Mouse (Mus musculus) heart, embryonic 15.5 days (tissue): ENCODE measurements around the gene Phactr4. TPM values are rescaled to one million over a fixed set of nuclear protein-coding genes. Genes with fewer than 3 reads are reported as not detected.

Source experiments
- ATAC-seq: fragments of 200-750 bp; cut with Nextera tagmentation; replicated peaks from 2 replicates; pipeline ENCODE4 v1.8.0; 2017; ENCODE audit warnings: low read depth, moderate TSS enrichment; ENCODE audit not compliant: insufficient number of reproducible peaks, insufficient read depth, low FRiP score
- H3K27ac ChIP-seq: fragments of 300-500 bp; sonication (generic); 2 replicates; pipeline ENCODE4 v1.5.1; 2015; ENCODE audit warnings: mild to moderate bottlenecking, inconsistent platforms
- H3K27me3 ChIP-seq: fragments of 300-500 bp; sonication (generic); 2 replicates; pipeline ENCODE4 v1.6.1; 2015; ENCODE audit warnings: inconsistent platforms
- H3K36me3 ChIP-seq: fragments of 300-500 bp; sonication (generic); 2 replicates; pipeline ENCODE4 v1.6.1; 2015; ENCODE audit warnings: mild to moderate bottlenecking, inconsistent platforms
- H3K4me1 ChIP-seq: fragments of 300-500 bp; sonication (generic); replicated peaks from 2 replicates; pipeline ENCODE4 v1.6.1; 2015; ENCODE audit warnings: inconsistent platforms
- H3K4me2 ChIP-seq: fragments of 300-500 bp; sonication (generic); 2 replicates; pipeline ENCODE4 v1.6.1; 2015; ENCODE audit warnings: inconsistent platforms, mild to moderate bottlenecking, moderate library complexity
- H3K4me3 ChIP-seq: fragments of 300-500 bp; sonication (generic); 2 replicates; pipeline ENCODE4 v1.5.1; 2015; ENCODE audit warnings: mild to moderate bottlenecking, inconsistent platforms
- H3K9ac ChIP-seq: fragments of 300-500 bp; sonication (generic); 2 replicates; pipeline ENCODE4 v1.6.1; 2015; ENCODE audit warnings: mild to moderate bottlenecking, inconsistent platforms
- H3K9me3 ChIP-seq: fragments of 300-500 bp; sonication (generic); replicated peaks from 2 replicates; pipeline ENCODE4 v1.6.1; 2016; ENCODE audit warnings: inconsistent platforms
- WGBS: fragments of 180-500 bp; shearing (Covaris S2); methylation state at CpG from one replicate; pipeline ENCODE4 v1.1.7; 2015; ENCODE audit warnings: mixed read lengths; 5-methylcytosine and 5-hydroxymethylcytosine counted together
- polyA plus RNA-seq: library from polyadenylated mRNA; unstranded; fragments of >200 nt; fragmentation: Nextera tagmentation; extraction: Ambion mirVana; gene quantifications from 2 replicates; pipeline ENCODE4 v1.2.1, GENCODE M21; 2015

The Phactr4 gene
- polyA plus RNA-seq, 1 experiment from 2014 or later = 14.8 TPM

GRCm38 (mm10) chr4:132350123-132350740 is 72.1 kb downstream of the Phactr4 start:
- Histone ChIP-seq H3K4me1 (peaks cover 14% of the 10 kb centered on the region), H3K36me3 (peaks cover 12% of the 10 kb centered on the region; the same call in 1 of the 2 replicates), H3K27ac (no peak overlapping the region), H3K27me3 (no peaks in the 10 kb centered on the region), H3K9ac (no peak overlapping the region; the same call in 1 of the 2 replicates), H3K4me3 (no peak overlapping the region), H3K4me2 (no peak overlapping the region), H3K9me3 (no peaks in the 10 kb centered on the region)
- WGBS = 70% methylated on average over 2 of the region's 2 CpGs
- ATAC-seq = no peak

DNA sequence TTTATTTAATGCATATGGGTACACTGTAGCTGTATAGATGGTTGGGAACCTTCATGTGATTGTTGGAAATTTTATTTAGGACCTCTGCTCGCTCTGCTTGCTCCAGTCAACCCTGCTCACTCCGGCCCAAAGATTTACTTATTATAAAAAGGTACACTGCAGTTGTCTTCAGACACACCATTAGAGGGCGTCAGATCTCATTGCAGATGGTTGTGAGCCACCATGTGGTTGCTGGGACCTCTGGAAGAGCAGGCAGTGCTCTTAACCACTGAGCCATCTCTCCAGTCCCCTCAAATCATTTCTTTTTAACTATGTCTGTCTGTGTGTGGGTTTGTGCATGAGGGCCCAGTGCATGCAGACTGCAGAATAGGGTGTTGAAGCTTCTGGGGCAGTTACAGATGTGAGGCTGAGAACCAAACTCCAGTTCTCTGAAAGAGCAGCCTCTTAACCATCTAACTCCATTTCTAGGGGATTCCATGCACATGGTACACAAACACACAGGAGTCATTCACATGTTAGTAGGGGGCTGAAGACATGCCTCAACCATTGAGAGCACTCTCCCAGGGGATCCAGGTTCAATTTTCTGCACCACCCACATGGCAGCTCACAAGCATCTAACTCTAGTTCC is 72.7 kb downstream of the Phactr4 start:
- no peak for ATAC-seq
- no peaks in the 10 kb centered on the region for H3K9me3 ChIP-seq
- no peak overlapping the region; the same call in 1 of the 2 replicates for H3K9ac ChIP-seq
- no peak overlapping the region for H3K4me2 ChIP-seq
- no peak overlapping the region for H3K27ac ChIP-seq
- 60% methylated on average over 3 of the region's 3 CpGs for WGBS
- peaks cover 12% of the 10 kb centered on the region; the same call in 1 of the 2 replicates for H3K36me3 ChIP-seq
- peaks cover 19% of the 10 kb centered on the region for H3K4me1 ChIP-seq
- no peak overlapping the region for H3K4me3 ChIP-seq
- no peaks in the 10 kb centered on the region for H3K27me3 ChIP-seq

DNA sequence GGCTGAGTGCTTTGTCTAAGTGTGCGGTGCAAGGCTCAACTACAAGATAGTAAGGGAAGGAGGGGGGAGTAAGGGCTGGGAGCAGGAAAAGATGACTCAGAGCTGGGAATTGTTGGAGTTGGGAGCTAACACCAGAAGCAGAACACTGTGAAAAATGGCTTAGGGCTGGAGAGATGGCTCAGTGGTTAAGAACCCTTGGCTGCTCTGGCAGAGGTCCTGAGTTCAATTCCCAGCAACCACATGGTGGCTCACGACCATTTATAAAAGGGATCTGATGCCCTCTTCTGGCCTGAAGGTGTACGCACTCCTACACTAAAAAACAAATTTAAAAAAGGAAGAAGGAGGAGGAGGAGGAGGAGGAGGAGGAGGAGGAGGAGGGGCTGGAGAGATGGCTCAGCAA is 75.6 kb downstream of the Phactr4 start:
- peaks cover 11% of the 10 kb centered on the region; the same call in 1 of the 2 replicates for H3K36me3 ChIP-seq
- H3K4me2 ChIP-seq = no peak overlapping the region
- no peaks in the 10 kb centered on the region for H3K9me3 ChIP-seq
- H3K4me3 ChIP-seq = no peak overlapping the region
- no peak overlapping the region for H3K9ac ChIP-seq
- no peak overlapping the region for H3K27ac ChIP-seq
- no peak for ATAC-seq
- peaks cover 24% of the 10 kb centered on the region for H3K4me1 ChIP-seq
- no peaks in the 10 kb centered on the region for H3K27me3 ChIP-seq
- WGBS = 45% methylated on average over 2 of the region's 3 CpGs

DNA sequence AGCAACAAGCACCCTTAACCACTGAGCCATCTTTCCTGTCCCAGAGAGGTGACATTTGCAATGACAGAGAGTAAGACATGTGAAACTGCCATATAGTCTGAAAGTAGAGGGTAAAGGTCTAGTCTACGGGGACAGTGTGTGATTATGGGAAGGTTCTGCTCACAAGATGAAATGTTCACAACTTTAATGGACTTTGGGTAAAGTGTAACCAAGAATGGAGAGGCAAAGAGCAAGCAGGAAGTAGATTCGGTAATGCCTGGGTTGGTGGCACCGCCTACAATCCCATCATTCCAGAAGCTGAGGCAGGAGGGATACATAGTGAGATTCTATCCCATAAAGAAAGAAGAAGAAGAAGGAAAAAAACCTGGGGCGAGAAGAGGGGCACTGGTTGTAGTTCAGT is 76.0 kb downstream of the Phactr4 start:
- WGBS = 79% methylated on average over 4 of the region's 4 CpGs
- Histone ChIP-seq H3K27ac (no peak overlapping the region), H3K4me2 (no peak overlapping the region), H3K27me3 (no peaks in the 10 kb centered on the region), H3K36me3 (peaks cover 7% of the 10 kb centered on the region; the same call in 1 of the 2 replicates), H3K4me3 (no peak overlapping the region), H3K4me1 (peaks cover 20% of the 10 kb centered on the region), H3K9ac (no peak overlapping the region), H3K9me3 (no peaks in the 10 kb centered on the region)
- ATAC-seq = no peak

GRCm38 (mm10) chr4:132345843-132346212 is 76.5 kb downstream of the Phactr4 start:
- WGBS = 42% methylated on average over 5 of the region's 5 CpGs
- H3K4me3 ChIP-seq = peak overlapping the region; percentile 86
- H3K4me1 ChIP-seq = peaks cover 17% of the 10 kb centered on the region

DNA sequence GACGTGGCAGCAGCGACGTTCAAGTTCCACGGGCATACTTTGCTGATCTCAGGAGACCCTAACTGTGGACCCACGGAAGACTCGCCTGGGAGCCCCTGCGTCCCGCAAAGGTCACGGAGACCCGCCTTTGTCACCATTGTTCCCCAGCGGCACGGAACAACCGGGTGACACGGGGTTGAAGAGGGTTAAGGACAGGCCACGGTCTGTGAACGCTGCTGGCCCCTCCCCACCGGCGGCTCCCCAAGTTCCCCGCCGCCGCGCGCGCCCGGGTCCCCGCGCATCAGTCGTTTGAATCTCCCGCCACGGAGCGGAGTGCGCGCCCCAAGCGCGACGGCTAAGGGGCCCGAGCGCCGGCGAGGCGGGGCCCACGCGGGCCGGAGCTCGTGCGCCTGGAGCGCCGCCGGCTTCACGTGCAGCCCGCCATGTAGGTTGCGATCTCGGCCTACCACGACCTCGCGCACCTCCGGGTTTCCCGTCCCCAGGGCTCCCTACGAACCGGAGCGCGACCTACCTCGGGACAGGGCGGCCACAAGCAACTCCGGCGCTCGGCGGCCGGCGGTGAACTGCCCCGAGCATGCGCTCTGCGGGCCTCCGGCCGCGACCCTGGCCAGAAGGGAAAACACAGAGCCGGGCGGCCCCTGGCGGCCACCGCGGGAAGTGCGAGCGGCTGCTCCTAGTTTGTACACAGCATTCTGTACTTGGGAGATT is 77.0 kb downstream of the Phactr4 start:
- Histone ChIP-seq H3K4me2 (peak overlapping the region; percentile 98), H3K9ac (peak overlapping the region; percentile 90), H3K9me3 (no peaks in the 10 kb centered on the region), H3K27me3 (no peaks in the 10 kb centered on the region), H3K4me1 (peaks cover 20% of the 10 kb centered on the region), H3K4me3 (peak overlapping the region; percentile 86), H3K27ac (peak overlapping the region; percentile 77), H3K36me3 (no peaks in the 10 kb centered on the region)
- WGBS = under 1% methylated on average over 79 of the region's 83 CpGs
- ATAC-seq = peak; percentile 86

More at GRCm38 (mm10) chr4:132345843-132346212, 76.5 kb downstream of the Phactr4 start:
- Histone ChIP-seq H3K9me3 (no peaks in the 10 kb centered on the region), H3K4me2 (no peak overlapping the region), H3K27me3 (no peaks in the 10 kb centered on the region), H3K36me3 (0 out of 2 replicates have a peak, but pooled peaks cover 4% of the 10 kb centered on the region), H3K9ac (no peak overlapping the region), H3K27ac (no peak overlapping the region)
- no peak for ATAC-seq

GRCm38 (mm10) chr4:132344403-132345134 is 77.7 kb downstream of the Phactr4 start:
- Histone ChIP-seq H3K27me3 (no peaks in the 10 kb centered on the region), H3K4me3 (peak overlapping the region; percentile 86), H3K4me1 (peaks cover 20% of the 10 kb centered on the region), H3K4me2 (peak overlapping the region; percentile 98), H3K9ac (peak overlapping the region; percentile 90), H3K36me3 (peaks cover 5% of the 10 kb centered on the region; the same call in 1 of the 2 replicates), H3K27ac (no peak overlapping the region), H3K9me3 (no peaks in the 10 kb centered on the region)
- 4% methylated on average over 13 of the region's 13 CpGs for WGBS
- no peak for ATAC-seq

GRCm38 (mm10) chr4:132341451-132341850 is 80.8 kb downstream of the Phactr4 start:
- Histone ChIP-seq H3K27me3 (no peaks in the 10 kb centered on the region), H3K9me3 (no peaks in the 10 kb centered on the region), H3K4me1 (peaks cover 20% of the 10 kb centered on the region), H3K27ac (no peak overlapping the region), H3K4me3 (no peak overlapping the region), H3K36me3 (peaks cover 21% of the 10 kb centered on the region), H3K9ac (no peak overlapping the region), H3K4me2 (no peak overlapping the region)
- ATAC-seq = no peak
- 85% methylated on average over 3 of the region's 3 CpGs for WGBS

DNA sequence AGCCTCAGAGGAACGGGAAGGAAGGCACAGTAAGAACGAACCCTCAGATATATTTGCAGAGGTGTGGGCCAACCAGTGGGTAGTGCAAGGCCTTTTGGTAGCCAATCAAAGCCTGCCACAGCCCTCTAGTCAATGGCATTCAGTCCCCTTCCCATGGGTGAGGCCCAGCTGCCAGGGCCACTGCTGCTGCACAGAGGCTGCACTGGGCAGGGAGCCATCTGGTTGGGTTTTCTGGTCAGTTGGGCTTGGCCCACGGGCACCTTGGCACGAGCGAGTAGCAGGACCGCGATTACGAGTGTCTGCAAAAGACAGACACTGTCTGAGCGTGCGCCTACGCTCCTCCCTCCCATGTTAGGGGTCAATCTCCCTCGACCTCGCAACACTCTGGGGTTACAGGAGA is 83.3 kb downstream of the Phactr4 start:
- no peak overlapping the region for H3K9ac ChIP-seq
- no peaks in the 10 kb centered on the region for H3K27me3 ChIP-seq
- ATAC-seq = no peak
- no peak overlapping the region for H3K4me3 ChIP-seq
- no peak overlapping the region for H3K4me2 ChIP-seq
- WGBS = 86% methylated on average over 13 of the region's 13 CpGs
- no peak overlapping the region for H3K27ac ChIP-seq
- H3K4me1 ChIP-seq = peaks cover 8% of the 10 kb centered on the region
- no peaks in the 10 kb centered on the region for H3K9me3 ChIP-seq
- peaks cover 37% of the 10 kb centered on the region for H3K36me3 ChIP-seq

DNA sequence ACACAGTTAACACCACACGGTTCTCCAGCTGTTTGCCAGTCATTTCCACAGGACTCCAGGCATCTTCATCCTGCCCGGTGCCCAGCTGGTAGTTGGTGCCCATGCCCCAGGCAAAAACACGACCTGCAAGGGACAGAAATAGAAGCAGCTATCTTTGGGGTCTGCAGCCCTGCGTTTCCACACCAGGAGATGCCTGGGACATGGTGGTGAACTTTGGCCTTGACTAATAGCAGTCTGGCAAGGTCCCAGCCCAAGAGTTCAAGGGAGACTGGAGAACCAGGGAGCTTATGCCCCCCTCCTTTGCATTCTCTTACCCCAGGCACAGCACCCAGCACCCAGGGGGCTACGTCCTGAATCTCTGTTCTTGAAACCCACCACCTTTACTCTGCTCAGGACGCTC is 89.4 kb downstream of the Phactr4 start:
- H3K36me3 ChIP-seq = peaks cover 42% of the 10 kb centered on the region
- H3K4me1 ChIP-seq = peaks cover 15% of the 10 kb centered on the region
- H3K4me2 ChIP-seq = no peak overlapping the region
- no peak overlapping the region for H3K27ac ChIP-seq
- no peak overlapping the region for H3K9ac ChIP-seq
- WGBS = 59% methylated on average over 6 of the region's 6 CpGs
- H3K9me3 ChIP-seq = no peaks in the 10 kb centered on the region
- ATAC-seq = no peak
- H3K4me3 ChIP-seq = no peak overlapping the region
- no peaks in the 10 kb centered on the region for H3K27me3 ChIP-seq

- Histone ChIP-seq H3K27ac (no peak overlapping the region), H3K4me3 (no peak overlapping the region), H3K36me3 (peaks cover 36% of the 10 kb centered on the region), H3K9me3 (no peaks in the 10 kb centered on the region), H3K27me3 (no peaks in the 10 kb centered on the region), H3K9ac (no peak overlapping the region), H3K4me2 (no peak overlapping the region), H3K4me1 (peaks cover 16% of the 10 kb centered on the region)
- no peak for ATAC-seq
- WGBS = 84% methylated on average over 3 of the region's 3 CpGs
These were observed 90.3 kb downstream of the Phactr4 start for GRCm38 (mm10) chr4:132331960-132332359.
